Mouse (Mus musculus) spleen, postnatal 0 days (tissue): Measurements from ENCODE around the gene Mrgprd. TPM values are rescaled to one million over a fixed set of nuclear protein-coding genes. Genes with fewer than 3 reads are reported as not detected.

ENCODE experiments used
- polyA plus RNA-seq: library from polyadenylated mRNA; unstranded; fragments of >200 nt; fragmentation: Nextera tagmentation; extraction: Ambion mirVana; gene quantifications from 2 replicates; pipeline ENCODE4 v1.2.1, GENCODE M21; 2015

The Mrgprd gene
- not detected in 2 replicates for polyA plus RNA-seq

GRCm38 (mm10) chr7:145314785-145315411 lies at the start of gene Mrgprd:
Gene Mrgprd, plus strand, starts transcription at chr7:145314835.

GRCm38 (mm10) chr7:145283487-145284187 lies 31.0 kb upstream of the Mrgprd start, which contains the start of gene Tpcn2:
Gene Tpcn2, minus strand, starts transcription at chr7:145284011.

GRCm38 (mm10) chr7:145300321-145301007 lies 14.2 kb upstream of the Mrgprd start, which contains the start of gene Mrgprf:
Gene Mrgprf, plus strand, starts transcription at chr7:145300828.

Other genes starting within 250 kb of the Mrgprd start
- gene 1810010D01Rik, start 106.7 kb upstream of the Mrgprd start, polyA plus RNA-seq: 0.44 TPM in 1 of 2 replicates, not detected in the other
- 5.8 and 7.8 TPM in 2 replicates for gene Tpcn2, start 30.8 kb upstream of the Mrgprd start, polyA plus RNA-seq
- 1.2 and 1.7 TPM in 2 replicates for gene Mrgprf, start 14.0 kb upstream of the Mrgprd start, polyA plus RNA-seq